Mouse (Mus musculus) ES-Bruce4 (cell line): ENCODE data around the gene Anxa2. TPM values are rescaled to one million over a fixed set of nuclear protein-coding genes. Genes with fewer than 3 reads are reported as not detected.

Source experiments
- H3K27ac ChIP-seq: 2 replicates; pipeline ENCODE4 v1.5.1; 2012; ENCODE audit warnings: low read length, inconsistent platforms; ENCODE audit not compliant: insufficient read depth
- H3K27me3 ChIP-seq: 2 replicates; pipeline ENCODE4 v1.6.1; 2012; ENCODE audit warnings: mild to moderate bottlenecking, low read length, inconsistent platforms; ENCODE audit not compliant: control insufficient read depth, poor library complexity, insufficient read depth, severe bottlenecking
- H3K36me3 ChIP-seq: 2 replicates; pipeline ENCODE4 v1.6.1; 2012; ENCODE audit warnings: inconsistent platforms, mild to moderate bottlenecking, low read length, moderate library complexity; ENCODE audit not compliant: control insufficient read depth, poor library complexity, insufficient read depth, severe bottlenecking
- H3K4me1 ChIP-seq: one replicate; pipeline ENCODE4 v1.8.1; 2011; ENCODE audit warnings: low read length; ENCODE audit not compliant: control insufficient read depth, insufficient read depth
- H3K4me3 ChIP-seq: 2 replicates; pipeline ENCODE4 v1.5.1; 2011; ENCODE audit warnings: low read depth, mild to moderate bottlenecking, low read length
- H3K9ac ChIP-seq: 2 replicates; pipeline ENCODE4 v1.6.1; 2012; ENCODE audit warnings: low read depth, mild to moderate bottlenecking, inconsistent platforms; ENCODE audit not compliant: poor library complexity, severe bottlenecking
- H3K9me3 ChIP-seq: replicated peaks from 2 replicates; pipeline ENCODE4 v1.6.1; 2012; ENCODE audit warnings: mild to moderate bottlenecking, low read length, inconsistent platforms; ENCODE audit not compliant: control insufficient read depth, poor library complexity, insufficient read depth, severe bottlenecking
- CTCF ChIP-seq: IDR thresholded peaks from one replicate; pipeline ENCODE4 v1.8.1; 2011; ENCODE audit warnings: low read depth, low read length
- EP300 ChIP-seq: IDR thresholded peaks from 2 replicates; pipeline ENCODE4 v1.6.1; 2011; ENCODE audit warnings: low read depth, low read length; ENCODE audit not compliant: insufficient read depth
- POLR2A ChIP-seq: IDR thresholded peaks from one replicate; pipeline ENCODE4 v1.8.1; 2011; ENCODE audit warnings: low read length; ENCODE audit not compliant: insufficient read depth
- polyA plus RNA-seq: library from polyadenylated mRNA; stranded (reverse); fragments of >200 nt; gene quantifications from 2 replicates; pipeline ENCODE4 v1.2.4, GENCODE M21; 2011; ENCODE audit warnings: low read depth; ENCODE audit not compliant: missing spikeins, insufficient read depth, insufficient read length

Gene Anxa2
- polyA plus RNA-seq, 1 experiment = 139 TPM

GRCm38 (mm10) chr9:69488510-69488909 lies 35.1 kb downstream of the Anxa2 start:
- H3K4me1 ChIP-seq = no peaks in the 10 kb centered on the region
- H3K36me3 ChIP-seq = no peaks in the 10 kb centered on the region
- no peak overlapping the region for H3K27ac ChIP-seq
- no peaks in the 10 kb centered on the region for H3K27me3 ChIP-seq
- H3K4me3 ChIP-seq = no peak overlapping the region
- TF ChIP-seq CTCF (no peak), EP300 (no peak), POLR2A (no peak)
- no peaks in the 10 kb centered on the region for H3K9me3 ChIP-seq
- H3K9ac ChIP-seq = no peak overlapping the region

DNA sequence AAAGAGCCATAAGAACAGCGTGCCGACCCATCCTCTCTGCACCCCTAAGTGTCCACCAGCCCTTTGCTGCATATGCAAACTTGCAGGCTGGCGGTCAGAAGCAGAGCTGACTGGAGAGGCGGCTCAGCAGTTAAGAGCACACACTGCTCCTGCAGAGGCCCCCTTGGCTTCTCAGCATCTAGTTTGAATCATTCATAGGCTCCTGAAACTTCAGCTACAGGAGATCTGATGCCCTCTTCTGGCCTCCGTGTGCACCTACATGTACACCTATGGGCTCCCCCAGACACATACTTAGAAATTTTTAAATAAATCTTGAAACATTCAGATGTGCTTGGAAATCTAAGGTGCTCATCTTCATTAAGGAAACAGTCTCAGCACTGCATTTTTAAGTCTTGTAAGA lies 35.6 kb downstream of the Anxa2 start:
- Histone ChIP-seq H3K9me3 (no peaks in the 10 kb centered on the region), H3K27me3 (no peaks in the 10 kb centered on the region), H3K27ac (no peak overlapping the region), H3K4me1 (no peaks in the 10 kb centered on the region), H3K9ac (no peak overlapping the region), H3K36me3 (no peaks in the 10 kb centered on the region), H3K4me3 (no peak overlapping the region)
- TF ChIP-seq CTCF (peak; percentile 20), EP300 (no peak)

- no peak overlapping the region for H3K9ac ChIP-seq
- TF ChIP-seq EP300 = no peak
- TF ChIP-seq POLR2A = no peak
- no peak for TF ChIP-seq CTCF
These were observed 39.4 kb downstream of the Anxa2 start for GRCm38 (mm10) chr9:69492809-69493208.

GRCm38 (mm10) chr9:69502504-69502903 lies 49.1 kb downstream of the Anxa2 start:
- Histone ChIP-seq H3K4me1 (no peaks in the 10 kb centered on the region), H3K36me3 (no peaks in the 10 kb centered on the region), H3K9ac (no peak overlapping the region), H3K9me3 (no peaks in the 10 kb centered on the region), H3K27me3 (peaks cover 1% of the 10 kb centered on the region; the same call in 1 of the 2 replicates), H3K4me3 (no peak overlapping the region), H3K27ac (no peak overlapping the region)
- TF ChIP-seq CTCF (peak; percentile 70), POLR2A (no peak)

More at GRCm38 (mm10) chr9:69492809-69493208, 39.4 kb downstream of the Anxa2 start:
- Histone ChIP-seq H3K4me3 (no peak overlapping the region), H3K36me3 (no peaks in the 10 kb centered on the region), H3K27me3 (no peaks in the 10 kb centered on the region), H3K9me3 (no peaks in the 10 kb centered on the region), H3K27ac (no peak overlapping the region), H3K4me1 (no peaks in the 10 kb centered on the region)

DNA sequence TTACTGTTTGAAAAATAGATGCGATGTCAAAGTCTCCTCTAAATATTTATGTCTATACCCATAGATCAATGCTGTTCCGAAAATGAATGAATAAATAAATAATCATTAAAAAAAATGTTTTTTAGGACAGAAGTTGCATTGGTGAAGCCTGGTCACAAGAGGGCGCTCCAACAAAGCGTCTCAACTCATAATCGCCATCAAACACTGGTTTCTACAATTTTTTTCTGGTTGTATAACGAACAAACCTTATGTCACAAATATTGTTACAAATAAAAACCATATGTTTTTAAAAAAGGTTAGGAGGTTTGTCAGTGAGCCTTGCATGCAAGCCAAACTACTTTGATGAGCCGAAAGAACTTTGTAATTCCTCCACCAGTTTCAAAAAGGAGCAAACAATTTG lies 52.2 kb downstream of the Anxa2 start:
- Histone ChIP-seq H3K9ac (no peak overlapping the region), H3K4me1 (no peaks in the 10 kb centered on the region), H3K27ac (no peak overlapping the region), H3K4me3 (no peak overlapping the region), H3K27me3 (peaks cover 1% of the 10 kb centered on the region; the same call in 1 of the 2 replicates), H3K9me3 (no peaks in the 10 kb centered on the region), H3K36me3 (no peaks in the 10 kb centered on the region)
- no peak for TF ChIP-seq POLR2A
- TF ChIP-seq CTCF = peak; percentile 24

DNA sequence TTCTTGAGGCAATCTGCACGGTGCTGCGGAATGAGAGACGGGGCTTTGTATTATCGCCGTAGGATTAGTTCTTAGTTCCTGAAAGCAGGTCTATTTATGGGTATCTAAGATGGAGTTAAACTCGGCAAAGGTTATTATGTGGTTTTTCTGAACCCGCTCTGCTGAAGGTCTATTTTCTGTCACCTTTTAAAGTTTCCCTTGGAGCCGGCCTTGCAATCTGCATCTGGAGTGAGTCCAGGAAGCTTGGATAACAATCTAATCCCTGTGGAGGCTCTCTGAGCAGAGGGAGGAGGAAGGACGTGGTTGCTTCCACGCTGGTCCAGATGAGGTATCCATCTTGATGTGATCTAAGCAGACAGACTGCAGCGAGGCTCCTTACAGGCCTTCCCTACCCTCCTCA lies 53.8 kb downstream of the Anxa2 start:
- Histone ChIP-seq H3K27ac (no peak overlapping the region), H3K4me3 (no peak overlapping the region), H3K9ac (no peak overlapping the region), H3K36me3 (no peaks in the 10 kb centered on the region), H3K27me3 (peaks cover 1% of the 10 kb centered on the region; the same call in 1 of the 2 replicates), H3K9me3 (no peaks in the 10 kb centered on the region), H3K4me1 (no peaks in the 10 kb centered on the region)
- no peak for TF ChIP-seq CTCF
- TF ChIP-seq EP300 = no peak
